Mouse (Mus musculus): ENCODE data around the gene Klhl22.
"Not testable (repeated sequence)": the region's sequence is repeated elsewhere in the genome, so short reads cannot be mapped to it uniquely, and the experiment has no call there.

DNA sequence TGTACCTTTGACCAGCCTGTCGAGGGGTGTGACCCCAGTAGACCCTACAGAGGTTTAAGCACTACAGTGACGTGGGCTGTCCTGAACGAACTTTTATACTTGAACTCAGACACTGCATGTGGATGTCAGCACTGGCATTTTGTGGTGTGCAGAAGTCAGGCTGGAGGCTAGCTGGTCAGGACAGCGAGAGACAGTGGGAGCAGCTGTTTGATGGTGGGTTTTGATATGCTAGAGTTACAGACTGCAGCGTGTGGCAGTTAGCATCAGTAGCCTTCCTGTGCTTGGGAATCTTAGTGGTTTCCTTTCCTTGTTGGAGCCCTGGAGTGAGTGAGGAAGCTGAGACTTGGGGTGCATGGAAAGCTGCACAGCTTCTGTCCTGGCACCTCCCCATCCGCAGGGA is 24.5 kb upstream of the Klhl22 start:
- TF ChIP-seq CTCF (IDR thresholded peaks at IDR 0.05); POLR2A (IDR thresholded peaks at IDR 0.05; ENCODE audit: insufficient read depth, low read depth, low read length); EP300 (IDR thresholded peaks at IDR 0.05; ENCODE audit: insufficient read depth, low read depth, low read length): not testable (repeated sequence)
